Mouse (Mus musculus) heart, adult 2 months (tissue): Measurements from ENCODE around the gene Hmg20a. TPM values are rescaled to one million over a fixed set of nuclear protein-coding genes. Genes with fewer than 3 reads are reported as not detected.

ENCODE experiments used
- DNase-seq, 2 experiments: peaks; one replicate each; pipeline ENCODE4 v3.0.0; 2021
- H3K27ac ChIP-seq: fragments of 200-600 bp; 2 replicates; pipeline ENCODE4 v1.8.1; 2022
- H3K27me3 ChIP-seq: fragments of 200-500 bp; 2 replicates; pipeline ENCODE4 v1.6.1; 2012; ENCODE audit warnings: mild to moderate bottlenecking, low read length, inconsistent platforms, mixed read lengths; ENCODE audit not compliant: control insufficient read depth, insufficient read depth
- H3K36me3 ChIP-seq: fragments of 200-500 bp; 2 replicates; pipeline ENCODE4 v1.6.1; 2012; ENCODE audit warnings: low read length, inconsistent platforms; ENCODE audit not compliant: control insufficient read depth, insufficient read depth
- H3K4me1 ChIP-seq: fragments of 200-500 bp; 2 replicates; pipeline ENCODE4 v1.6.1; 2011; ENCODE audit warnings: low read length; ENCODE audit not compliant: control insufficient read depth, insufficient read depth
- H3K4me3 ChIP-seq: fragments of 200-600 bp; 2 replicates; pipeline ENCODE4 v1.8.1; 2022
- H3K79me2 ChIP-seq: fragments of 200-500 bp; replicated peaks from 2 replicates; pipeline ENCODE4 v1.6.1; 2012; ENCODE audit warnings: mild to moderate bottlenecking, inconsistent platforms, low read length, moderate library complexity, mixed read lengths; ENCODE audit not compliant: control insufficient read depth, insufficient read depth
- H3K9ac ChIP-seq: fragments of 200-500 bp; 2 replicates; pipeline ENCODE4 v1.6.1; 2012; ENCODE audit warnings: low read depth, mild to moderate bottlenecking, control low read depth, inconsistent platforms, low read length, mixed read lengths
- CTCF ChIP-seq: fragments of 200-600 bp; IDR thresholded peaks from 2 replicates; pipeline ENCODE4 v1.8.1; 2022; ENCODE audit warnings: antibody characterized with exemption, mild to moderate bottlenecking, moderate library complexity
- EP300 ChIP-seq: fragments of 200-500 bp; IDR thresholded peaks from 2 replicates; pipeline ENCODE4 v1.6.1; 2011; ENCODE audit warnings: low read depth, low read length, control low read depth; ENCODE audit not compliant: insufficient read depth
- POLR2A ChIP-seq: fragments of 200-500 bp; IDR thresholded peaks from 2 replicates; pipeline ENCODE4 v1.6.1; 2011; ENCODE audit warnings: mild to moderate bottlenecking, low read depth, low read length, control low read depth; ENCODE audit not compliant: insufficient read depth
- WGBS: fragments of 180-500 bp; shearing (Covaris S2); methylation state at CpG from one replicate; pipeline ENCODE4 v1.1.7; 2018; 5-methylcytosine and 5-hydroxymethylcytosine counted together
- intact Hi-C: fragments of 180-260 bp; cut with DNase I; formaldehyde crosslinking; loops from one replicate; pipeline ENCODE4 v1.15.1; 2025
- polyA plus RNA-seq: library from polyadenylated mRNA; depleted of rRNA; stranded (reverse); fragments of >200 nt; gene quantifications from 2 replicates; pipeline ENCODE4 v1.2.3, GENCODE M21; 2012
- total RNA-seq, 2 experiments: library from RNA; stranded (reverse); gene quantifications; 2 replicates each; pipeline ENCODE4 v1.2.3; 2021

Hmg20a gene
- total and polyA plus RNA-seq, 3 experiments: 18.0 to 19.4 (median 18.6) TPM

GRCm38 (mm10) chr9:56527951-56528350, 109.5 kb downstream of the Hmg20a start:
- WGBS: 94% methylated on average over 4 of the region's 4 CpGs
- Histone ChIP-seq H3K4me3 (no peak overlapping the region), H3K27me3 (no peaks in the 10 kb centered on the region), H3K27ac (no peak overlapping the region), H3K4me1 (no peaks in the 10 kb centered on the region), H3K79me2 (no peaks in the 10 kb centered on the region), H3K9ac (no peak overlapping the region), H3K36me3 (no peaks in the 10 kb centered on the region)
- DNase-seq: no peak
- no peak for TF ChIP-seq CTCF
- no peak for TF ChIP-seq POLR2A
- TF ChIP-seq EP300: no peak
- intact Hi-C loops: no loop called here

- H3K4me3 ChIP-seq: no peak overlapping the region
- no peaks in the 10 kb centered on the region for H3K79me2 ChIP-seq
- H3K27me3 ChIP-seq: no peaks in the 10 kb centered on the region
- DNase-seq: no peak
- no peak overlapping the region for H3K27ac ChIP-seq
- no peak overlapping the region for H3K9ac ChIP-seq
- H3K4me1 ChIP-seq: peaks cover 1% of the 10 kb centered on the region
- H3K36me3 ChIP-seq: no peaks in the 10 kb centered on the region
- intact Hi-C loops: no loop called here
- TF ChIP-seq EP300 (no peak), POLR2A (no peak), CTCF (no peak)
Observed at GRCm38 (mm10) chr9:56531991-56532390, 113.6 kb downstream of the Hmg20a start.

GRCm38 (mm10) chr9:56533916-56534315, 115.5 kb downstream of the Hmg20a start:
- Histone ChIP-seq H3K27ac (peak overlapping the region; percentile 62), H3K79me2 (no peaks in the 10 kb centered on the region), H3K36me3 (no peaks in the 10 kb centered on the region), H3K4me3 (no peak overlapping the region), H3K4me1 (peaks cover 1% of the 10 kb centered on the region), H3K9ac (no peak overlapping the region), H3K27me3 (no peaks in the 10 kb centered on the region)
- WGBS: 43% methylated on average over 9 of the region's 9 CpGs
- intact Hi-C loops: no loop called here
- TF ChIP-seq EP300: 0 out of 2 replicates have a peak, but pooled peaks have one; percentile 32
- TF ChIP-seq POLR2A: no peak
- no peak for DNase-seq

- DNase-seq: no peak
- 53% methylated on average over 7 of the region's 7 CpGs for WGBS
- intact Hi-C loops: no loop called here
Observed at GRCm38 (mm10) chr9:56534727-56535126, 116.3 kb downstream of the Hmg20a start.

GRCm38 (mm10) chr9:56535361-56535760, 117.0 kb downstream of the Hmg20a start:
- H3K27me3 ChIP-seq: no peaks in the 10 kb centered on the region
- no peak for DNase-seq
- H3K4me3 ChIP-seq: no peak overlapping the region
- 42% methylated on average over 11 of the region's 11 CpGs for WGBS
- peaks cover 1% of the 10 kb centered on the region for H3K4me1 ChIP-seq
- H3K9ac ChIP-seq: no peak overlapping the region
- H3K79me2 ChIP-seq: no peaks in the 10 kb centered on the region
- H3K36me3 ChIP-seq: no peaks in the 10 kb centered on the region
- intact Hi-C loops: no loop called here
- H3K27ac ChIP-seq: no peak overlapping the region
- TF ChIP-seq POLR2A (no peak), EP300 (no peak), CTCF (no peak)

More at GRCm38 (mm10) chr9:56534727-56535126, 116.3 kb downstream of the Hmg20a start:
- peak overlapping the region; percentile 62 for H3K27ac ChIP-seq
- TF ChIP-seq CTCF: peak; percentile 39
- no peak for TF ChIP-seq EP300
- no peak for TF ChIP-seq POLR2A
- peaks cover 1% of the 10 kb centered on the region for H3K4me1 ChIP-seq
- H3K79me2 ChIP-seq: no peaks in the 10 kb centered on the region
- no peak overlapping the region for H3K4me3 ChIP-seq
- no peaks in the 10 kb centered on the region for H3K36me3 ChIP-seq
- no peak overlapping the region for H3K9ac ChIP-seq
- no peaks in the 10 kb centered on the region for H3K27me3 ChIP-seq

GRCm38 (mm10) chr9:56540051-56540450, 121.6 kb downstream of the Hmg20a start:
- H3K79me2 ChIP-seq: no peaks in the 10 kb centered on the region
- no peaks in the 10 kb centered on the region for H3K36me3 ChIP-seq
- no peaks in the 10 kb centered on the region; the same call in 1 of the 2 replicates for H3K4me1 ChIP-seq
- intact Hi-C loops: no loop called here
- DNase-seq: no peak
- TF ChIP-seq POLR2A: no peak
- no peak for TF ChIP-seq CTCF
- no peak for TF ChIP-seq EP300
- no peak overlapping the region for H3K4me3 ChIP-seq
- 72% methylated on average over 12 of the region's 12 CpGs for WGBS
- H3K9ac ChIP-seq: no peak overlapping the region
- no peaks in the 10 kb centered on the region for H3K27me3 ChIP-seq
- no peak overlapping the region for H3K27ac ChIP-seq
